Mouse (Mus musculus): ENCODE data around the gene Brdt. TPM values are rescaled to one million over a fixed set of nuclear protein-coding genes. Genes with fewer than 3 reads are reported as not detected.

Brdt gene
- total RNA-seq, 1 experiment, result 2.2 TPM

- no peaks in the 10 kb centered on the region for H3K36me3 ChIP-seq (ENCODE audit: control insufficient read depth, insufficient read depth, low read length, poor library complexity, severe bottlenecking)
- in situ Hi-C loops (cut with MboI; ENCODE audit: low sequenced_read_pairs in 2 of 2, unreplicated experiment in 2 of 2), result no loop called here
- H3K4me1 ChIP-seq (ENCODE audit: control insufficient read depth in 2 of 2, insufficient read depth in 2 of 2, low read length in 2 of 2, poor library complexity in 1 of 2), result no peaks in the 10 kb centered on the region
- DNase-seq (ENCODE audit: low read depth, low spot score), result no peak
- no peak overlapping the region for H3K9ac ChIP-seq (ENCODE audit: insufficient read depth, low read depth, low read length, poor library complexity, severe bottlenecking)
- no peak overlapping the region for H3K4me3 ChIP-seq (ENCODE audit: insufficient read depth in 1 of 2, low read depth in 1 of 2, low read length in 2 of 2, poor library complexity in 1 of 2, severe bottlenecking in 1 of 2)
- no peaks in the 10 kb centered on the region for H3K9me3 ChIP-seq (ENCODE audit: control insufficient read depth, insufficient read depth, low read depth, low read length)
- TF ChIP-seq HCFC1 (IDR thresholded peaks at IDR 0.05; ENCODE audit: borderline replicate concordance, insufficient read depth, low read length) (no peak), ZNF384 (IDR thresholded peaks at IDR 0.05; ENCODE audit: low read depth, low read length) (no peak), ZC3H11A (IDR thresholded peaks at IDR 0.05; ENCODE audit: borderline replicate concordance, low read depth, low read length) (no peak), MAFK (IDR thresholded peaks at IDR 0.05; ENCODE audit: insufficient read depth, low read depth, low read length) (no peak), CHD2 (IDR thresholded peaks at IDR 0.05; ENCODE audit: low read depth, low read length) (no peak)
- no peak overlapping the region for H3K27ac ChIP-seq (ENCODE audit: insufficient read depth, low read depth, low read length, poor library complexity, severe bottlenecking)
These were observed 79.3 kb downstream of the Brdt start for GRCm38 (mm10) chr5:107410305-107410704.

- in situ Hi-C loops (cut with MboI; ENCODE audit: low sequenced_read_pairs in 2 of 2, unreplicated experiment in 2 of 2), result no loop called here
- no peaks in the 10 kb centered on the region for H3K36me3 ChIP-seq (ENCODE audit: control insufficient read depth, insufficient read depth, low read length, poor library complexity, severe bottlenecking)
These were observed 80.4 kb downstream of the Brdt start for GRCm38 (mm10) chr5:107411326-107411725.

GRCm38 (mm10) chr5:107412285-107412684 is 81.3 kb downstream of the Brdt start:
- DNase-seq (ENCODE audit: low read depth, low spot score), result no peak
- Histone ChIP-seq H3K4me1 (ENCODE audit: control insufficient read depth in 2 of 2, insufficient read depth in 2 of 2, low read length in 2 of 2, poor library complexity in 1 of 2) (no peaks in the 10 kb centered on the region), H3K27ac (ENCODE audit: insufficient read depth, low read depth, low read length, poor library complexity, severe bottlenecking) (no peak overlapping the region), H3K4me3 (ENCODE audit: insufficient read depth in 1 of 2, low read depth in 1 of 2, low read length in 2 of 2, poor library complexity in 1 of 2, severe bottlenecking in 1 of 2) (no peak overlapping the region), H3K9me3 (ENCODE audit: control insufficient read depth, insufficient read depth, low read depth, low read length) (no peaks in the 10 kb centered on the region), H3K9ac (ENCODE audit: insufficient read depth, low read depth, low read length, poor library complexity, severe bottlenecking) (no peak overlapping the region), H3K36me3 (ENCODE audit: control insufficient read depth, insufficient read depth, low read length, poor library complexity, severe bottlenecking) (no peaks in the 10 kb centered on the region)
- in situ Hi-C loops (cut with MboI; ENCODE audit: low sequenced_read_pairs in 2 of 2, unreplicated experiment in 2 of 2), result no loop called here
- no peak for TF ChIP-seq ZNF384 (IDR thresholded peaks at IDR 0.05; ENCODE audit: low read depth, low read length)
- no peak for TF ChIP-seq MAFK (IDR thresholded peaks at IDR 0.05; ENCODE audit: insufficient read depth, low read depth, low read length)
- no peak for TF ChIP-seq HCFC1 (IDR thresholded peaks at IDR 0.05; ENCODE audit: borderline replicate concordance, insufficient read depth, low read length)
- no peak for TF ChIP-seq ZC3H11A (IDR thresholded peaks at IDR 0.05; ENCODE audit: borderline replicate concordance, low read depth, low read length)

More at GRCm38 (mm10) chr5:107411326-107411725, 80.4 kb downstream of the Brdt start:
- H3K4me3 ChIP-seq (ENCODE audit: insufficient read depth in 1 of 2, low read depth in 1 of 2, low read length in 2 of 2, poor library complexity in 1 of 2, severe bottlenecking in 1 of 2), result no peak overlapping the region
- no peaks in the 10 kb centered on the region for H3K4me1 ChIP-seq (ENCODE audit: control insufficient read depth in 2 of 2, insufficient read depth in 2 of 2, low read length in 2 of 2, poor library complexity in 1 of 2)
- no peak overlapping the region for H3K9ac ChIP-seq (ENCODE audit: insufficient read depth, low read depth, low read length, poor library complexity, severe bottlenecking)
- no peak for DNase-seq (ENCODE audit: low read depth, low spot score)
- no peak overlapping the region for H3K27ac ChIP-seq (ENCODE audit: insufficient read depth, low read depth, low read length, poor library complexity, severe bottlenecking)
- H3K9me3 ChIP-seq (ENCODE audit: control insufficient read depth, insufficient read depth, low read depth, low read length), result no peaks in the 10 kb centered on the region
- TF ChIP-seq ZNF384 (IDR thresholded peaks at IDR 0.05; ENCODE audit: low read depth, low read length) (no peak), MAFK (IDR thresholded peaks at IDR 0.05; ENCODE audit: insufficient read depth, low read depth, low read length) (no peak), ZC3H11A (IDR thresholded peaks at IDR 0.05; ENCODE audit: borderline replicate concordance, low read depth, low read length) (no peak), CHD2 (IDR thresholded peaks at IDR 0.05; ENCODE audit: low read depth, low read length) (no peak), HCFC1 (IDR thresholded peaks at IDR 0.05; ENCODE audit: borderline replicate concordance, insufficient read depth, low read length) (no peak)

GRCm38 (mm10) chr5:107415098-107415497 is 84.1 kb downstream of the Brdt start:
- DNase-seq (ENCODE audit: low read depth, low spot score), result no peak
- in situ Hi-C loops (cut with MboI; ENCODE audit: low sequenced_read_pairs in 2 of 2, unreplicated experiment in 2 of 2), result no loop called here
- TF ChIP-seq MAFK (IDR thresholded peaks at IDR 0.05; ENCODE audit: insufficient read depth, low read depth, low read length) (no peak), ZC3H11A (IDR thresholded peaks at IDR 0.05; ENCODE audit: borderline replicate concordance, low read depth, low read length) (no peak), HCFC1 (IDR thresholded peaks at IDR 0.05; ENCODE audit: borderline replicate concordance, insufficient read depth, low read length) (no peak), CHD2 (IDR thresholded peaks at IDR 0.05; ENCODE audit: low read depth, low read length) (no peak), ZNF384 (IDR thresholded peaks at IDR 0.05; ENCODE audit: low read depth, low read length) (no peak)
- no peak overlapping the region for H3K9ac ChIP-seq (ENCODE audit: insufficient read depth, low read depth, low read length, poor library complexity, severe bottlenecking)
- H3K27ac ChIP-seq (ENCODE audit: insufficient read depth, low read depth, low read length, poor library complexity, severe bottlenecking), result no peak overlapping the region
- H3K4me3 ChIP-seq (ENCODE audit: insufficient read depth in 1 of 2, low read depth in 1 of 2, low read length in 2 of 2, poor library complexity in 1 of 2, severe bottlenecking in 1 of 2), result no peak overlapping the region
- H3K4me1 ChIP-seq (ENCODE audit: control insufficient read depth in 2 of 2, insufficient read depth in 2 of 2, low read length in 2 of 2, poor library complexity in 1 of 2), result no peaks in the 10 kb centered on the region
- no peaks in the 10 kb centered on the region for H3K9me3 ChIP-seq (ENCODE audit: control insufficient read depth, insufficient read depth, low read depth, low read length)
- H3K36me3 ChIP-seq (ENCODE audit: control insufficient read depth, insufficient read depth, low read length, poor library complexity, severe bottlenecking), result no peaks in the 10 kb centered on the region

- Histone ChIP-seq H3K9ac (ENCODE audit: insufficient read depth, low read depth, low read length, poor library complexity, severe bottlenecking) (no peak overlapping the region), H3K4me3 (ENCODE audit: insufficient read depth in 1 of 2, low read depth in 1 of 2, low read length in 2 of 2, poor library complexity in 1 of 2, severe bottlenecking in 1 of 2) (no peak overlapping the region), H3K4me1 (ENCODE audit: control insufficient read depth in 2 of 2, insufficient read depth in 2 of 2, low read length in 2 of 2, poor library complexity in 1 of 2) (no peaks in the 10 kb centered on the region), H3K9me3 (ENCODE audit: control insufficient read depth, insufficient read depth, low read depth, low read length) (no peaks in the 10 kb centered on the region), H3K36me3 (ENCODE audit: control insufficient read depth, insufficient read depth, low read length, poor library complexity, severe bottlenecking) (no peaks in the 10 kb centered on the region), H3K27ac (ENCODE audit: insufficient read depth, low read depth, low read length, poor library complexity, severe bottlenecking) (no peak overlapping the region)
- in situ Hi-C loops (cut with MboI; ENCODE audit: low sequenced_read_pairs in 2 of 2, unreplicated experiment in 2 of 2), result no loop called here
- no peak for TF ChIP-seq CHD2 (IDR thresholded peaks at IDR 0.05; ENCODE audit: low read depth, low read length)
- no peak for TF ChIP-seq ZC3H11A (IDR thresholded peaks at IDR 0.05; ENCODE audit: borderline replicate concordance, low read depth, low read length)
- no peak for TF ChIP-seq MAFK (IDR thresholded peaks at IDR 0.05; ENCODE audit: insufficient read depth, low read depth, low read length)
- no peak for TF ChIP-seq ZNF384 (IDR thresholded peaks at IDR 0.05; ENCODE audit: low read depth, low read length)
- TF ChIP-seq HCFC1 (IDR thresholded peaks at IDR 0.05; ENCODE audit: borderline replicate concordance, insufficient read depth, low read length), result no peak
- no peak for DNase-seq (ENCODE audit: low read depth, low spot score)
These were observed 90.7 kb downstream of the Brdt start for GRCm38 (mm10) chr5:107421676-107422075.

Data from ES-E14 (cell line).